Mouse (Mus musculus) hindbrain, embryonic 11.5 days (tissue): ENCODE results near the gene Trim38. TPM values are rescaled to one million over a fixed set of nuclear protein-coding genes. Genes with fewer than 3 reads are reported as not detected.
"Not testable (repeated sequence)": the region's sequence is repeated elsewhere in the genome, so short reads cannot be mapped to it uniquely, and the experiment has no call there.

Experiments used
- ATAC-seq: fragments of 200-750 bp; cut with Nextera tagmentation; 2 replicates; pipeline ENCODE4 v1.8.0; 2017; ENCODE audit warnings: mild to moderate bottlenecking, moderate TSS enrichment, moderate library complexity; ENCODE audit not compliant: low FRiP score
- DNase-seq: peaks from one replicate; pipeline ENCODE4 v3.0.0-alpha.2; 2015; ENCODE audit warnings: low spot score
- H3K27ac ChIP-seq: fragments of 300-500 bp; sonication (generic); 2 replicates; pipeline ENCODE4 v1.5.1; 2014; ENCODE audit warnings: mild to moderate bottlenecking, low read depth, low read length
- H3K27me3 ChIP-seq: fragments of 300-500 bp; sonication (generic); 2 replicates; pipeline ENCODE4 v1.6.1; 2014; ENCODE audit warnings: mild to moderate bottlenecking, low read length, moderate library complexity, mixed read lengths; ENCODE audit not compliant: control insufficient read depth, insufficient read depth
- H3K36me3 ChIP-seq: fragments of 300-500 bp; sonication (generic); 2 replicates; pipeline ENCODE4 v1.6.1; 2014; ENCODE audit warnings: mild to moderate bottlenecking, low read length, moderate library complexity, mixed read lengths; ENCODE audit not compliant: control insufficient read depth, insufficient read depth
- H3K4me1 ChIP-seq: fragments of 300-500 bp; sonication (generic); replicated peaks from 2 replicates; pipeline ENCODE4 v1.6.1; 2014; ENCODE audit warnings: low read length, mixed read lengths; ENCODE audit not compliant: control insufficient read depth, insufficient read depth
- H3K4me2 ChIP-seq: fragments of 300-500 bp; sonication (generic); replicated peaks from 2 replicates; pipeline ENCODE4 v1.6.1; 2014; ENCODE audit warnings: mild to moderate bottlenecking, low read depth, low read length
- H3K4me3 ChIP-seq: fragments of 300-500 bp; sonication (generic); 2 replicates; pipeline ENCODE4 v1.5.1; 2014; ENCODE audit warnings: low read depth, low read length
- H3K9ac ChIP-seq: fragments of 300-500 bp; sonication (generic); 2 replicates; pipeline ENCODE4 v1.6.1; 2014; ENCODE audit warnings: low read depth, low read length
- H3K9me3 ChIP-seq: fragments of 300-500 bp; sonication (generic); 2 replicates; pipeline ENCODE4 v1.6.1; 2016; ENCODE audit warnings: low read length; ENCODE audit not compliant: control insufficient read depth
- WGBS: fragments of 180-500 bp; shearing (Covaris S2); extraction: QIAGEN DNeasy Blood & Tissue Kit; methylation state at CpG from one replicate; pipeline ENCODE4 v1.1.7; 2014; 5-methylcytosine and 5-hydroxymethylcytosine counted together
- polyA plus RNA-seq: library from polyadenylated mRNA; unstranded; fragments of >200 nt; fragmentation: Nextera tagmentation; extraction: Ambion mirVana; gene quantifications from 2 replicates; pipeline ENCODE4 v1.2.1, GENCODE M21; 2014

The Trim38 gene
- polyA plus RNA-seq, 1 experiment from 2014 or later: not detected

- Histone ChIP-seq H3K9me3 (no peaks in the 10 kb centered on the region), H3K27me3 (no peaks in the 10 kb centered on the region), H3K27ac (peak overlapping the region; percentile 66), H3K4me2 (peak overlapping the region; percentile 39), H3K36me3 (no peaks in the 10 kb centered on the region), H3K4me3 (peak overlapping the region; percentile 30; the same call in 1 of the 2 replicates), H3K9ac (peak overlapping the region; percentile 19; the same call in 1 of the 2 replicates), H3K4me1 (peaks cover 7% of the 10 kb centered on the region; the same call in 1 of the 2 replicates)
- DNase-seq (peak; percentile 34), ATAC-seq (no peak)
- WGBS: 50% methylated on average over 4 of the region's 4 CpGs
Observed at GRCm38 (mm10) chr13:23743963-23744362, 25.8 kb upstream of the Trim38 start.

- ATAC-seq (no peak), DNase-seq (peak; percentile 43)
- Histone ChIP-seq H3K4me2 (peak overlapping the region; percentile 39), H3K9ac (peak overlapping the region; percentile 32; the same call in 1 of the 2 replicates), H3K27ac (peak overlapping the region; percentile 66), H3K4me3 (peak overlapping the region; percentile 30), H3K27me3 (no peaks in the 10 kb centered on the region), H3K36me3 (no peaks in the 10 kb centered on the region), H3K9me3 (no peaks in the 10 kb centered on the region), H3K4me1 (peaks cover 7% of the 10 kb centered on the region; the same call in 1 of the 2 replicates)
- 2% methylated on average over 13 of the region's 36 CpGs for WGBS
Observed at GRCm38 (mm10) chr13:23744421-23745380, 25.0 kb upstream of the Trim38 start.

DNA sequence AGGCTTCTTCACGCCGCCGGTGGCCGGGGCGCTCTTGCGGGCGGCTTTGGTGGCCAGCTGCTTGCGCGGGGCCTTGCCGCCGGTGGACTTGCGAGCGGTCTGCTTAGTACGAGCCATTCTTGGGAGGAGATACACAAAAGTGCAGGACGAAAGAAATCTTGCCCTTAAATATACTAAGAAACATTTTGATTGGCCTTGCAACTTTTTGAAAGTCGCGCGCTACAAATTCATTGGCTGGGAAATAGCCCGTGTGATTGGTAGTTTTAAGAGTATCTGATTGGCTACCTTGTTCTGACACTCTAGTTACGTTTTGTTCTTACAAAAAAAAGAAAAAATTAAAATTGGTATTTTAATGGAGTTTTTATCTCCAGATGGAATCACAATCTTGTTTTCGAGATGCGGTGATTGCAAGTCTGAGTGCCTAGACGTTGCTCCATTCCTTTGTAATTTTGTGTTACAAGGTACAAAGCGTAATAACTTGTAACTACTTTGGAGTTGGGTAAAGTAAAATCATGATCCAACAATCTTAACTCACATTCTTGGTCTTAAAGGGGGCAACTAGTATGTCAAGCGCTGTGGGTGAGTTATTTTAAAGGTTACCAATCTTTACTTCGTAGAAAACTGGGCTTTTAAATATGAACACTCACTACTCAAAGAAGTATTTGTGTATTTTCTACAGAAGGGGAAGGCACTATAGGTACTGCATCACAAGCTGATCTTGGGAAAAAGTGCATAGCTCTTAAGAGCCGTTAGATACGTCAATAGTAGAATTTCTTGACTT, 24.1 kb upstream of the Trim38 start, which contains the start of gene Hist1h3c:
Gene Hist1h3c (minus strand): TSS at position 222 of the 781 bp plus-strand sequence.
- Histone ChIP-seq H3K4me3 (peak within 1 kb of the TSS; percentile 31), H3K4me1 (peaks cover 4% of the 10 kb centered on the region; the same call in 1 of the 2 replicates), H3K4me2 (peak within 1 kb of the TSS; percentile 59), H3K27me3 (no peaks in the 10 kb centered on the region), H3K9me3 (no peaks in the 10 kb centered on the region), H3K27ac (peak within 1 kb of the TSS; percentile 93), H3K36me3 (no peaks in the 10 kb centered on the region), H3K9ac (peak within 1 kb of the TSS; percentile 40)
- DNase-seq (peak; percentile 87), ATAC-seq (peak; percentile 74)
- 1% methylated on average over 28 of the region's 28 CpGs for WGBS

DNA sequence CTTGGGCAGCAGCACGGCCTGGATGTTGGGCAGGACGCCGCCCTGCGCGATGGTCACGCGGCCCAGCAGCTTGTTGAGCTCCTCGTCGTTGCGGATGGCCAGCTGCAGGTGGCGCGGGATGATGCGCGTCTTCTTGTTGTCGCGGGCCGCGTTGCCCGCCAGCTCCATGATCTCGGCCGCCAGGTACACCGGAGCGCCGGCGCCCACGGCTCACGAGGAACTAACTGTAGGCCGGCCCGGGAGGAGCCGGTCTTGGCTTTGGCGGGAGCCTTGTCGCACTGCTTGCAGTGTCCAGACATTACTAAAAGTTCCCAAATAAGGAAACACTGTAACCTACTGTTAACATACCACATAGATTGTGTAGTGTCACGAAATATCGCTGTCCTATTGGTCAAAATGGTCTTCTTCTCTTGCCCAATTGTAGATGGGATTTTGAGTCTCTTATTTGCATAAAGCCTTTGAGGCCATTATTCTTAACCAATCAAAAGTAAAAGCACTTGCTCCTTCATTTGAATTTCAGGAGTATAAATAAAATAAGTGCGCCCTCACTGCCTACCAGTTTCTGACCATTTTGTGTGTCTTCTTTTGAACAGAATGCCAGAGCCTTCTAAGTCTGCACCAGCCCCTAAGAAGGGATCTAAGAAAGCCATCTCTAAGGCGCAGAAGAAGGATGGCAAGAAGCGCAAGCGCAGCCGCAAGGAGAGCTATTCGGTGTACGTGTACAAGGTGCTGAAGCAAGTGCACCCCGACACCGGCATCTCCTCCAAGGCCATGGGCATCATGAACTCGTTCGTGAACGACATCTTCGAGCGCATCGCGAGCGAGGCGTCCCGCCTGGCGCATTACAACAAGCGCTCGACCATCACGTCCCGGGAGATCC, 23.3 kb upstream of the Trim38 start, which contains the start of gene Hist1h2bb:
Gene Hist1h2bb (plus strand): TSS at position 534 of the 880 bp plus-strand sequence.
- not testable (repeated sequence) for H3K4me1 ChIP-seq, H3K27me3 ChIP-seq, H3K9me3 ChIP-seq, H3K36me3 ChIP-seq
- Histone ChIP-seq H3K27ac (peak within 1 kb of the TSS; percentile 93), H3K4me3 (peak within 1 kb of the TSS; percentile 31), H3K9ac (peak within 1 kb of the TSS; percentile 54), H3K4me2 (peak within 1 kb of the TSS; percentile 59)
- 1% methylated on average over 36 of the region's 58 CpGs for WGBS
- peak; percentile 76 for DNase-seq
- peak; percentile 92 for ATAC-seq

GRCm38 (mm10) chr13:23747081-23747891, 22.4 kb upstream of the Trim38 start:
- DNase-seq: peak; percentile 61
- Histone ChIP-seq H3K4me1 (peaks cover 4% of the 10 kb centered on the region; the same call in 1 of the 2 replicates), H3K36me3 (no peaks in the 10 kb centered on the region), H3K27ac (peak overlapping the region; percentile 93), H3K9ac (peak overlapping the region; percentile 54), H3K4me3 (peak overlapping the region; percentile 31), H3K4me2 (peak overlapping the region; percentile 59), H3K9me3 (no peaks in the 10 kb centered on the region), H3K27me3 (no peaks in the 10 kb centered on the region)
- WGBS: 2% methylated on average over 9 of the region's 13 CpGs
- peak; percentile 19 for ATAC-seq

DNA sequence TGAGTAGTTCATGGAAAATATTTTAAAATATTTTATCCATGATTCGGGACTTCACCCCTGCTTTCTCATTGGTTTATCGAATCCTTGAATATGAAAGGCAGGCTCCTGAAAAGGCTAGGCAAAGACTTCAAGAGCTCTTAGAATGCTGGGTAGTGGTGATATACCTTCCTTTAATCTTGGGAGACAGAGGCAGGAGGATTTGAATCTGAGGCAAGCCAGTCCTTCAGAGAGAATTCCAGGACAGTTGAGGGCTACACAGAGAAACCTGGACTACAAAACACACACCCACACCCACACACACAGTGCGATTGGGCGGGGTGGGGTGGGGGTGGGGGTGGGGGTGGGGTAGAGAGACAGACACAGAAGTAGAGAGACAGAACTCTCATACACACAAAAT, 21.8 kb upstream of the Trim38 start:
- Histone ChIP-seq H3K4me1 (peaks cover 4% of the 10 kb centered on the region; the same call in 1 of the 2 replicates), H3K9ac (peak overlapping the region; percentile 16; the same call in 1 of the 2 replicates), H3K27me3 (no peaks in the 10 kb centered on the region), H3K9me3 (no peaks in the 10 kb centered on the region), H3K27ac (peak overlapping the region; percentile 93), H3K4me2 (peak overlapping the region; percentile 24; the same call in 1 of the 2 replicates), H3K4me3 (no peak overlapping the region), H3K36me3 (no peaks in the 10 kb centered on the region)
- DNase-seq (peak; percentile 40), ATAC-seq (no peak)
- WGBS: 11% methylated on average over 4 of the region's 4 CpGs

DNA sequence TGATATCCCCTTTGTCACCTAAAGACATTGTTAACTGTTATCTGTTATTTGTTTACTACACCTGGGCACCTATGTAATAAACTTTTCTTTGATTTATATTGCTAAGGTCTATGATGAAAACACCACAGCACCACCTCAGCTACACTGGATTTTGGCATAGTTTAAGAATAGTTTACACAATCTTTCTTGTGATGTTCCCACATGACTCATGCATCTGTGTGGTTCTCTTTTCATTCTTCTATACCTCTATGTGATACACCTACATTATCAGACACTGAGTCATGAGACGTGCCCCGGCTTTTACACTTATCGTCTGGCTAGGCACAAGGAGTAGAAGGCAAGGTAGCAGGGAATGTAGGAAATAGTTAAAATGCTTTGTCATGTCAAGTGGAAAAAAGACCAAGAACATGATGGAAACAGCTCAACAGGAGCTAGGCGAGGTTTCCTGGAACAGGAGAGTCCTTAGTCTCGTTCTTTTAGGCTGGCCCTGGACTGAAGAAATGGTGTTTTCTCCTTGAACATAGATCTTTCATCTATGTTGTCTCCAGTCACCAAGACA, 20.1 kb upstream of the Trim38 start:
- no peak for ATAC-seq
- 91% methylated on average over 5 of the region's 5 CpGs for whole genome bisulfite sequencing
- Histone ChIP-seq H3K27me3 (no peaks in the 10 kb centered on the region), H3K4me3 (no peak overlapping the region), H3K27ac (no peak overlapping the region), H3K4me1 (peaks cover 4% of the 10 kb centered on the region; the same call in 1 of the 2 replicates), H3K9ac (no peak overlapping the region), H3K36me3 (no peaks in the 10 kb centered on the region), H3K9me3 (no peaks in the 10 kb centered on the region), H3K4me2 (no peak overlapping the region)
- no peak for DNase-seq
